Mouse (Mus musculus) liver, embryonic 11.5 days (tissue): ENCODE results near the gene Krtap29-1. TPM values are rescaled to one million over a fixed set of nuclear protein-coding genes. Genes with fewer than 3 reads are reported as not detected.

ENCODE experiments used
- ATAC-seq: fragments of 200-750 bp; cut with Nextera tagmentation; replicated peaks from 2 replicates; pipeline ENCODE4 v1.8.0; 2017; ENCODE audit warnings: moderate number of reproducible peaks, mild to moderate bottlenecking, moderate TSS enrichment, moderate library complexity; ENCODE audit not compliant: low FRiP score
- DNase-seq: peaks from one replicate; pipeline ENCODE4 v3.0.0-alpha.2; 2017; ENCODE audit warnings: low spot score
- H3K27ac ChIP-seq: fragments of 300-500 bp; sonication (generic); 2 replicates; pipeline ENCODE4 v1.5.1; 2014; ENCODE audit warnings: mild to moderate bottlenecking, low read depth, low read length, control low read depth
- H3K27me3 ChIP-seq: fragments of 300-500 bp; sonication (generic); replicated peaks from 2 replicates; pipeline ENCODE4 v1.6.1; 2014; ENCODE audit warnings: low read length, mixed read lengths; ENCODE audit not compliant: control insufficient read depth, insufficient read depth
- H3K36me3 ChIP-seq: fragments of 300-500 bp; sonication (generic); 2 replicates; pipeline ENCODE4 v1.6.1; 2014; ENCODE audit warnings: mild to moderate bottlenecking, low read length, moderate library complexity, mixed read lengths; ENCODE audit not compliant: control insufficient read depth, insufficient read depth
- H3K4me1 ChIP-seq: fragments of 300-500 bp; sonication (generic); replicated peaks from 2 replicates; pipeline ENCODE4 v1.6.1; 2014; ENCODE audit warnings: low read length, mixed read lengths; ENCODE audit not compliant: control insufficient read depth, insufficient read depth
- H3K4me2 ChIP-seq: fragments of 300-500 bp; sonication (generic); 2 replicates; pipeline ENCODE4 v1.6.1; 2014; ENCODE audit warnings: mild to moderate bottlenecking, control low read depth, moderate library complexity
- H3K4me3 ChIP-seq: fragments of 300-500 bp; sonication (generic); 2 replicates; pipeline ENCODE4 v1.5.1; 2014; ENCODE audit warnings: low read depth, low read length, control low read depth
- H3K9ac ChIP-seq: fragments of 300-500 bp; sonication (generic); 2 replicates; pipeline ENCODE4 v1.6.1; 2014; ENCODE audit warnings: low read depth, low read length, control low read depth
- H3K9me3 ChIP-seq: fragments of 300-500 bp; sonication (generic); 2 replicates; pipeline ENCODE4 v1.6.1; 2016; ENCODE audit warnings: low read length, inconsistent platforms, mixed read lengths; ENCODE audit not compliant: control insufficient read depth
- WGBS: fragments of 180-500 bp; shearing (Covaris S2); extraction: QIAGEN DNeasy Blood & Tissue Kit; methylation state at CpG from one replicate; pipeline ENCODE4 v1.1.7; 2014; 5-methylcytosine and 5-hydroxymethylcytosine counted together
- polyA plus RNA-seq: library from polyadenylated mRNA; unstranded; fragments of >200 nt; fragmentation: Nextera tagmentation; extraction: Ambion mirVana; gene quantifications from 2 replicates; pipeline ENCODE4 v1.2.1, GENCODE M21; 2014

The Krtap29-1 gene
- polyA plus RNA-seq = not detected in 2 replicates

DNA sequence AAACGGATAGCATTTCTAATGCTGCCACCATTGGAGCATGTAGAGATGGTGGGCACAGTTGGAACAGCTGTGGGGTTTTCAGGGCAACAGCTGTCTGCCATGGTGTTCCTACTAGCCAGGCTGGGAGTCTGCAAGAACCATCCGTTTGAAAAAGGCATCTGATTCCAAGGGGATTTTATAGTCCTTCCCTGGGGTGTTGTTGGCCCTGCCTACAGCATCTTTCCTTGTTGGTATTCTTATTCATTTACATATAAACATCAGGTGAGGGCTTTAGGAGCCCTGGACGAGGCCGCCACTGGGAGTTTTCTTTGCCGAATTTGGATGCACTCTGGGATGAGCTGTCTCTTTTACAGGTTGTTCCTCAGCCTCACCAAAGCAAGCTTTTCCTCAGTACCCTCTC, at the start of gene Krtap29-1:
Gene Krtap29-1 (minus strand): TSS at position 101 of the 400 bp plus-strand sequence.
- no peak within 1 kb of the TSS for H3K9ac ChIP-seq
- no peak for ATAC-seq
- H3K36me3 ChIP-seq = no peaks in the 10 kb centered on the region
- H3K27me3 ChIP-seq = no peaks in the 10 kb centered on the region
- no peaks in the 10 kb centered on the region for H3K4me1 ChIP-seq
- whole genome bisulfite sequencing = 64% methylated on average over 5 of the region's 5 CpGs
- no peak within 1 kb of the TSS for H3K4me2 ChIP-seq
- no peak for DNase-seq
- no peak within 1 kb of the TSS for H3K27ac ChIP-seq
- H3K9me3 ChIP-seq = no peaks in the 10 kb centered on the region
- H3K4me3 ChIP-seq = no peak within 1 kb of the TSS

DNA sequence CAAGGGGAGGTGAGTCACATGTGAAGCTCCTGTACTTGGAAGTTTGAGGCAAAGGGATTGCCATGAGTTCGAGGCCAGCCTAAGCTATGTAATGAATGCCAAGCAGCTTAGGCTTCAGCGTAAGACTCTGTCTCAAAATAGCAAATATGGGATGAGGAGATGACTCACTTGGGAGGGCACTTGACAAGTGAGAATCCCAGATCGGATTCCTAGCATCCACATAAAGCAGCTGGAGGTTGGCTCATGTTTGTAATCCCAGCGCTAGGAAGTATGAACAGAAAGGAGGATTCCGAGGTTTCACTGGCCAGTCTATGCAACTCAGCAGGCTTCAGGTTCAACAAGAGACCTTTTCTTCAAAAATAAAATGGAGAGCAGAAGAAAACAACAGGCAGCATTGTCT, 42.6 kb upstream of the Krtap29-1 start:
- H3K36me3 ChIP-seq = no peaks in the 10 kb centered on the region
- no peak overlapping the region for H3K9ac ChIP-seq
- no peaks in the 10 kb centered on the region for H3K4me1 ChIP-seq
- no peaks in the 10 kb centered on the region for H3K9me3 ChIP-seq
- WGBS = 80% methylated on average over 5 of the region's 5 CpGs
- H3K27ac ChIP-seq = no peak overlapping the region
- no peak overlapping the region for H3K4me2 ChIP-seq
- DNase-seq = no peak
- no peak for ATAC-seq
- no peak overlapping the region for H3K4me3 ChIP-seq
- no peaks in the 10 kb centered on the region for H3K27me3 ChIP-seq

DNA sequence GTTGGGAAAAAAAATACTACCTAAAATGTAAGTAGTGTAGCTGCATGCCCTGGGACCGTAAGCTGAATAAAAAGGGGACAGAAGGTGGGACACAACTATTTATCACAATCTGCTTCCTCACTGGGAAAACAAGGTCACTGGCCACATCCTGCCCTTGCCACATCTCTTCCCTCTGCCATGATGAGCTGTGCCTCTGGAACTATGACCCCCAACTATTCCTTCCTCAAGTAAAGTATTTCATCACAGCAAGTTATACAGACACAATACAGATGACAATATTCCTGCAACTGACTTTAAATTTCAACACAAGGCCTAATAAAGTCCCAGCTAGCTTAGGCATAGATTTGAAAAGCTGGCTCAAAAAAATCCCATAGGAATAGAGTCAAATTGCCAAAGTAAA, 40.6 kb upstream of the Krtap29-1 start:
- H3K9me3 ChIP-seq = no peaks in the 10 kb centered on the region
- no peak overlapping the region for H3K9ac ChIP-seq
- DNase-seq (no peak), ATAC-seq (no peak)
- no peak overlapping the region for H3K4me2 ChIP-seq
- H3K27me3 ChIP-seq = no peaks in the 10 kb centered on the region
- no peak overlapping the region for H3K27ac ChIP-seq
- 74% methylated on average over 1 of the region's 1 CpGs for WGBS
- H3K4me3 ChIP-seq = no peak overlapping the region
- H3K4me1 ChIP-seq = no peaks in the 10 kb centered on the region
- H3K36me3 ChIP-seq = no peaks in the 10 kb centered on the region

DNA sequence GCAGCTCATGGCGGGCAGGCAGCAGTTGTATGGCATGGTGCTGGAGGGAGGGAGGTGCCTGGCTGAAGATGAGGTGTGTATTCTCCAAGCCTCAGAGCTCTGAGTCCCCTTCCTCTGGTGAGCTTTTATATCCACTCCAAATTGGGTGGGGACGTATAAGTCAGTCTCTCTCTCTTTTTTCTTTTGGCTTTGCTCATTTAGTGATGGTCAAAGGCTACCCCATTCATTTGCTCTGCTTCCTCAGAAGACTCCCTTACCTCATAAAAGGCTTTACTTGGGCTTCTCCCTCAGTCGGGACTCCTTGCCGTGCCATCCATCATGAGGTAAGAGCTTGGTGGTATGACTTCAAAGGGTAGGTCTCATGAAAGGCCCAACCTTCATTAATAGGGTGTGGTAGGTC, 37.3 kb upstream of the Krtap29-1 start, which contains the start of gene Krt33a:
Gene Krt33a (minus strand): TSS at position 101 of the 400 bp plus-strand sequence.
- Histone ChIP-seq H3K27me3 (no peaks in the 10 kb centered on the region), H3K36me3 (no peaks in the 10 kb centered on the region), H3K9ac (no peak within 1 kb of the TSS), H3K4me3 (no peak within 1 kb of the TSS), H3K9me3 (no peaks in the 10 kb centered on the region), H3K4me1 (no peaks in the 10 kb centered on the region), H3K4me2 (no peak within 1 kb of the TSS), H3K27ac (no peak within 1 kb of the TSS)
- ATAC-seq (no peak), DNase-seq (no peak)
- WGBS = 59% methylated on average over 4 of the region's 4 CpGs

DNA sequence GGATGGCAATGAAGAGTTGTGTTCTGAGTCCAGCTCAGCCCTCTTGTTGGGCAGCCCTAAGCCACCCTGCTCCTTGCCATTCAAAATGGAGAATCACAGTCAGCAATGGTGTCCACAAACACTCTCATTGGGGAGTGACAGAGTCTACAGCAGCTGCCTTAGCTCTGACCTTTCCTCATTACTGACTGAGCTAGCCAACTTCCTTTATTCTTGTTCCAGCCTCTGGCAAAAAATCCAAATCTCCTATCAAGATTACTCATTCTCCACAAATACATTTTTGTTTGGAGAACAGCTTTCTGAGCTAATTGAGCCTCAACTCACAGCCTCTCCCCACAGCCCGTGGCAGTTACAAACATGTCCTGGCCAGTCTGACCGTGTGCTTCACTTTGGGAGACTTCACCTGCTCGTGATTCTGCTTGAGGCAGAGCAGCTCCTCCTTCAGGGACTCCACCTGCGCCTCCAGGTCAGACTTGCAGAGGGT, 34.9 kb upstream of the Krtap29-1 start:
- Histone ChIP-seq H3K9ac (no peak overlapping the region), H3K4me3 (no peak overlapping the region), H3K4me2 (no peak overlapping the region), H3K9me3 (no peaks in the 10 kb centered on the region), H3K27me3 (no peaks in the 10 kb centered on the region), H3K4me1 (no peaks in the 10 kb centered on the region), H3K27ac (no peak overlapping the region), H3K36me3 (no peaks in the 10 kb centered on the region)
- ATAC-seq = no peak
- 60% methylated on average over 4 of the region's 4 CpGs for WGBS
- no peak for DNase-seq

DNA sequence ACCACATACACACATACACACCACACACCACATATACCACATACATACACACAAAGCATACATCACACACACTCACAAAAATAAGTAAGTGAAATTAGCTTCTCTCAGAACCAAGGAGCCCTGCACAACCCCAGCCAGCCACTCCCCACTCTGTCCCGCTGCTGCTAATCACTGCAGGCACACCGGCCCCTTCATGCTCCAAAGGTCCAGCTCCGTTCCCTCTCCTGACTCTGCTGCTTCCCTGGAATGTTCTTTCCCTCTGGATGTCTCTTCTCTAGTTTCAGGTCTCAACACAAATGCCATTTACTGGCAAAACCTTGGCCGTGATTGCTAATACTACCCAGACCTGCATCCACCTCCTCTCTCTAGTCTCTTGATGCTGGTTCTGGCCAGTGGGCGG, 31.8 kb upstream of the Krtap29-1 start:
- ATAC-seq (no peak), DNase-seq (no peak)
- Histone ChIP-seq H3K27me3 (no peaks in the 10 kb centered on the region), H3K27ac (no peak overlapping the region), H3K36me3 (no peaks in the 10 kb centered on the region), H3K4me3 (no peak overlapping the region), H3K4me2 (no peak overlapping the region), H3K9me3 (no peaks in the 10 kb centered on the region), H3K9ac (no peak overlapping the region), H3K4me1 (no peaks in the 10 kb centered on the region)
- 77% methylated on average over 5 of the region's 5 CpGs for WGBS

DNA sequence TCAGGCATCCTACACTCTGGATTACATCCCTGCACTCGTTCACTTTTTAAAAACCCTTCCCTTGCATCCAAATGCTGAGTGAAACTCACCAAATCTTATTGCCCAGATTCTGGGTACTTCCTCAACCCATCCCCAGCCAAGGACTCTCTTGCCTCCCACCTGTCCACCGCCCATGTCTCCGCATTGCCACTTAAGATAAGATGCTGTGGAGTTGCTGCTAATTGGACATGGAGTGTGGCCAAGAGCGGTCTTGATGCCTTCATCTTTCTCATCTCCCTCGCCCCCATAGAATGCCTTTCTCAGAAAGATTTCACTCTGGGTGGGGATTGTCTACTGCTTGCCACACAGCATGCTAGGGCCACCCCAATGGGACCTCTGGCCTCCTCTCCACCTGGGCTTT, 29.5 kb upstream of the Krtap29-1 start:
- Histone ChIP-seq H3K27ac (no peak overlapping the region), H3K9ac (no peak overlapping the region), H3K27me3 (no peaks in the 10 kb centered on the region), H3K36me3 (no peaks in the 10 kb centered on the region), H3K4me1 (no peaks in the 10 kb centered on the region), H3K4me2 (no peak overlapping the region), H3K4me3 (no peak overlapping the region), H3K9me3 (no peaks in the 10 kb centered on the region)
- DNase-seq (no peak), ATAC-seq (no peak)
- WGBS = 78% methylated on average over 5 of the region's 5 CpGs

DNA sequence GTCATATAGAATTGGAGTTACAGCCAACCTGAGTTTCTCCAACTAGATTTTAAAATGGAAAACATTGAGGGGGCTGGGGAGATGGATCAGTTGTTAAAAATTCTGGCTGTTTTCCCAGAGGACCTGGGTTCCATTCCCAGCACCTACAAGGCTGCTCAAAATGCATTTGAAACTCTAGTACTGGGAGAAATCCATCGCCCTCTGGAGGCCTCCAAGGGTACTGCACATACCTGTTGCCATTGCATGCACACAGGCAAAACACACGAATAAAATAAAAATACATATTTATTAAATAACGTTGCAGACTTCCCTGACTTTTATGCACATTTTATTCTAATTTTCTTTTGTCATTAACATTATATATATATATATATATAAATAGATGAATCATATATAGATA, 27.8 kb upstream of the Krtap29-1 start:
- Histone ChIP-seq H3K27me3 (no peaks in the 10 kb centered on the region), H3K36me3 (no peaks in the 10 kb centered on the region), H3K4me2 (no peak overlapping the region), H3K4me1 (no peaks in the 10 kb centered on the region), H3K4me3 (no peak overlapping the region), H3K9ac (no peak overlapping the region), H3K27ac (no peak overlapping the region), H3K9me3 (no peaks in the 10 kb centered on the region)
- ATAC-seq (no peak), DNase-seq (no peak)
- WGBS = 34% methylated on average over 3 of the region's 3 CpGs

DNA sequence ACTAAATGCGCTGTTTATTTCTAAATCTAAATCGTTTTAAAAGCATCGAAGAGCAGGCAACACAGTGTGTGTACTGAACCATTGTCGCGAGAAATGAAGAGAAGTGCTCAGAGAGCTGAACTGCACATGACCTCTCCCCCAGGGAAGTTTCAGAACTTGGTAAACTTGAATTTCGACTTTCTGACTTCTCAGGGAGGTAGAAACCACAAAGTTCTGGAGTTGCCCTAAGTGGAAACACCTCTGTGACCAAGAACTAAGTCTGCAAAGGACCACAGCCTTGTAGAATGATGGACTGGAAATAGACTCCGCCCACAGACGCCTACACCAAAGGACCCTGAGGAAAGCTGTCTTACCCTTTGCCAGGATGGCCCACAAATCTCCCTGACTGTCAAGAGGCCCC, 27.1 kb upstream of the Krtap29-1 start:
- no peak overlapping the region for H3K27ac ChIP-seq
- H3K36me3 ChIP-seq = no peaks in the 10 kb centered on the region
- WGBS = 80% methylated on average over 8 of the region's 8 CpGs
- H3K9ac ChIP-seq = no peak overlapping the region
- no peaks in the 10 kb centered on the region for H3K27me3 ChIP-seq
- no peak for ATAC-seq
- no peak for DNase-seq
- no peak overlapping the region for H3K4me2 ChIP-seq
- no peak overlapping the region for H3K4me3 ChIP-seq
- H3K4me1 ChIP-seq = no peaks in the 10 kb centered on the region
- H3K9me3 ChIP-seq = no peaks in the 10 kb centered on the region
